Mouse (Mus musculus) embryonic fibroblast, embryonic 13.5 days (primary cell): Measurements from ENCODE around the gene Anp32b.

ENCODE experiments used
- CTCF ChIP-seq: IDR thresholded peaks from 2 replicates; pipeline ENCODE4 v1.5.1; 2011; ENCODE audit warnings: mild to moderate bottlenecking, control low read depth, low read length, moderate library complexity, borderline replicate concordance; ENCODE audit not compliant: insufficient read depth
- POLR2A ChIP-seq: IDR thresholded peaks from 2 replicates; pipeline ENCODE4 v1.6.1; 2011; ENCODE audit warnings: low read depth, mild to moderate bottlenecking, control low read depth, low read length, moderate library complexity

DNA sequence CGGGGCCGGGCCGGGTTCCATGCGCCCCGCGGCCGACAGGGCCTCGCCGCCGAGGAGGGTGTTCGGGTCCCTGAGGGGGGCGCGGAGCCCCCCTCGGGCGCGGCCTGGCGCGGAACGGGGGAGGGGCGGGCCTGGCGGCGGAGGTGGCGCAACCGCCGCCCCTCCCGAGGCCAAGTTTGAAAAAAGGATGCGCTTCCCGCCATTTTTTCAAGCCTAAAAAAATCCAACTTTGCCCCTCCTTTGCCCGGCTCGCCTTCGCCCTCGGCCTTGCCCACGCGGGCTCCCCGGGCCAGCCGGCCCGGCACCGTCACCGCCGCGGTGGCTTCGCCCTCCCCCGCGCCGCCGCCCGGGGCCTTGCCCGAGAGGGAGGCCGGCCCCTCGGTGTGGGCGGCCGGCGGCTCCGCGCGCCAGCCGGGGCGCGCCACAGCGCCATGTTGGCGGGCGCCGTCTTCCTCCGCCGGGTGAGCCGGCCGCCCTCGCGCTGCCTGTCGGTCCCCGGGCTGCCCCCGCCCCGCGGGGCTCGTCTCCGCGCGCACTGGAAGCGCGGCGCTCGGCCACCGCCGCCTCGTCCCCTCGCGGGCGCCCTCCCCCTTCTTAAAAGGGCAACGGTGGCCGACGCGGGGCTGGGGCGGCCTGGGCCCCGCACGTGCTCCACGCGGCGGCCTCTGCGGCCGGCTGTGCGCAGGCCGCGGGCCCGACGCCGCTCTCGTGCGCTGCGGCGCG is 1.2 kb downstream of the Anp32b start:
- TF ChIP-seq CTCF (no peak), POLR2A (no peak)
